Mouse (Mus musculus) intestine, postnatal 0 days (tissue): ENCODE data around the gene Exd1. TPM values are rescaled to one million over a fixed set of nuclear protein-coding genes. Genes with fewer than 3 reads are reported as not detected.
"Not testable (repeated sequence)": the region's sequence is repeated elsewhere in the genome, so short reads cannot be mapped to it uniquely, and the experiment has no call there.

Source experiments
- ATAC-seq: fragments of 200-750 bp; cut with Nextera tagmentation; 2 replicates; pipeline ENCODE4 v1.8.0; 2017; ENCODE audit warnings: mild to moderate bottlenecking, moderate TSS enrichment, moderate library complexity
- H3K27ac ChIP-seq: fragments of 300-500 bp; sonication (generic); 2 replicates; pipeline ENCODE4 v1.5.1; 2014; ENCODE audit warnings: mild to moderate bottlenecking, low read depth, low read length, moderate library complexity
- H3K27me3 ChIP-seq: fragments of 300-500 bp; sonication (generic); replicated peaks from 2 replicates; pipeline ENCODE4 v1.6.1; 2014; ENCODE audit warnings: low read length, mixed read lengths; ENCODE audit not compliant: control insufficient read depth, insufficient read depth
- H3K36me3 ChIP-seq: fragments of 300-500 bp; sonication (generic); 2 replicates; pipeline ENCODE4 v1.6.1; 2014; ENCODE audit warnings: mild to moderate bottlenecking, moderate library complexity; ENCODE audit not compliant: control insufficient read depth, insufficient read depth
- H3K4me1 ChIP-seq: fragments of 300-500 bp; sonication (generic); replicated peaks from 2 replicates; pipeline ENCODE4 v1.6.1; 2014; ENCODE audit warnings: antibody characterized with exemption, low read length, mixed read lengths; ENCODE audit not compliant: control insufficient read depth, insufficient read depth
- H3K4me2 ChIP-seq: fragments of 300-500 bp; sonication (generic); replicated peaks from 2 replicates; pipeline ENCODE4 v1.6.1; 2014; ENCODE audit warnings: low read depth, mild to moderate bottlenecking, moderate library complexity
- H3K4me3 ChIP-seq: fragments of 300-500 bp; sonication (generic); 2 replicates; pipeline ENCODE4 v1.5.1; 2014; ENCODE audit warnings: low read depth, low read length
- H3K9ac ChIP-seq: fragments of 300-500 bp; sonication (generic); 2 replicates; pipeline ENCODE4 v1.6.1; 2014; ENCODE audit warnings: mild to moderate bottlenecking, low read depth, low read length
- H3K9me3 ChIP-seq: fragments of 300-500 bp; sonication (generic); 2 replicates; pipeline ENCODE4 v1.6.1; 2016; ENCODE audit warnings: mixed run types; ENCODE audit not compliant: control insufficient read depth
- CTCF ChIP-seq: sonication (generic); IDR thresholded peaks from 2 replicates; pipeline ENCODE4 v1.5.1; 2016; ENCODE audit warnings: low read depth, mild to moderate bottlenecking, control low read depth, antibody characterized with exemption, moderate library complexity
- WGBS: fragments of 180-500 bp; shearing (Covaris S2); extraction: QIAGEN DNeasy Blood & Tissue Kit; methylation state at CpG from one replicate; pipeline ENCODE4 v1.1.7; 2014; 5-methylcytosine and 5-hydroxymethylcytosine counted together
- polyA plus RNA-seq: library from polyadenylated mRNA; unstranded; fragments of >200 nt; fragmentation: Nextera tagmentation; extraction: Ambion mirVana; gene quantifications from 2 replicates; pipeline ENCODE4 v1.2.1, GENCODE M21; 2015

The Exd1 gene
- polyA plus RNA-seq, 1 experiment from 2014 or later: 0.38 TPM

GRCm38 (mm10) chr2:119523836-119524235, 23.6 kb downstream of the Exd1 start:
- Histone ChIP-seq H3K27me3 (no peaks in the 10 kb centered on the region), H3K9me3 (no peaks in the 10 kb centered on the region), H3K4me3 (no peak overlapping the region), H3K9ac (no peak overlapping the region), H3K4me2 (no peak overlapping the region), H3K27ac (no peak overlapping the region), H3K36me3 (no peaks in the 10 kb centered on the region), H3K4me1 (no peaks in the 10 kb centered on the region)
- TF ChIP-seq CTCF: no peak
- 75% methylated on average over 4 of the region's 4 CpGs for WGBS
- ATAC-seq: no peak

DNA sequence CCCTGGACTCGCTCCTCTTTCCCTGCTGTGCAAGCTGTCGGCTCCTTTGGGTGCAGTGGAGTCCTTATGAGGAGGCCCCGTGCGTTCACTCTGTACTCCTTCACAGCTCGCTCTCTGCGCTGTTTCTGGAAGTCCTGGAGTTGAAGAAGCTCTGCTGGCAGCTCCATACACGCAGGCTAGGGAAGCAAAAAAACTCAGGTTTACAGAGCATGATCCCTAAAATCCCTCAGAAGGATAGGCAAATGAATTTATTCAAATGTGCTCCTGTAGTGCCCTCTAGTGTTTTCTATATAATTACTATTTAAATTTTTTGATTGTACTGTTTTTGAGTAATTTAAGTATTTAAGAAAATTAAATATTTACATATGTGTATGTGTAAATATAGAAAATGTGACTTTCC, 26.9 kb downstream of the Exd1 start:
- Histone ChIP-seq H3K9me3 (no peaks in the 10 kb centered on the region), H3K27me3 (no peaks in the 10 kb centered on the region), H3K4me2 (no peak overlapping the region), H3K4me3 (no peak overlapping the region), H3K4me1 (no peaks in the 10 kb centered on the region), H3K9ac (no peak overlapping the region), H3K27ac (no peak overlapping the region), H3K36me3 (no peaks in the 10 kb centered on the region)
- 61% methylated on average over 7 of the region's 7 CpGs for WGBS
- TF ChIP-seq CTCF: peak; percentile 57
- no peak for ATAC-seq

- TF ChIP-seq CTCF: no peak
- H3K9ac ChIP-seq: no peak overlapping the region
- no peaks in the 10 kb centered on the region for H3K9me3 ChIP-seq
- no peaks in the 10 kb centered on the region for H3K4me1 ChIP-seq
- no peaks in the 10 kb centered on the region for H3K27me3 ChIP-seq
- no peak for ATAC-seq
- WGBS: 63% methylated on average over 5 of the region's 5 CpGs
- H3K36me3 ChIP-seq: no peaks in the 10 kb centered on the region
- no peak overlapping the region for H3K4me3 ChIP-seq
- H3K4me2 ChIP-seq: no peak overlapping the region
- no peak overlapping the region for H3K27ac ChIP-seq
These were observed 30.6 kb downstream of the Exd1 start for GRCm38 (mm10) chr2:119516811-119517210.

DNA sequence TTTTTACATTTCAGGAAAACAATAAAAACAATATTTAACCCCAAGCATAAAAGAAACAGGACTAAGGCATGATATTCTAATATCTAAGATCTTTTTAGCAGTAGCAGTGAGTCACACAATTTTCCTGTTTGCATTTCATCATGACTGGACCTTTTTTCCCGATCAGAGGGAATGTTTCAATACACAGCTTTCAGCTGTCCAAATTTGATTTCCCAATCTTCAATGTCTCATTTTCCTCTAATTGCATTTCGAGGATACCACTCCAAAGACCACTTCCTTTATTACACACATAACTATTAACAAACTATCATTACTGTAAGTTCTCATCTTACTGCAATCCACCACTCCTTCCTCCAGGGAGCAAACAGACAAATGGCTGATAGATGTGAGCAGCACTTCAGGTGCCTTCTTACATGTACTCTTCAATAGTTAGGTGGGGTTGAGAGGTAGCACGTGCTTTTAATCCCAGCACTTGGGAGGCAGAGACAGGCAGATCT, 33.4 kb downstream of the Exd1 start:
- no peak overlapping the region for H3K27ac ChIP-seq
- H3K4me1 ChIP-seq: no peaks in the 10 kb centered on the region
- no peaks in the 10 kb centered on the region for H3K27me3 ChIP-seq
- ATAC-seq: no peak
- no peak overlapping the region for H3K9ac ChIP-seq
- no peak overlapping the region for H3K4me3 ChIP-seq
- 72% methylated on average over 3 of the region's 3 CpGs for WGBS
- TF ChIP-seq CTCF: no peak
- no peak overlapping the region for H3K4me2 ChIP-seq
- H3K36me3 ChIP-seq: no peaks in the 10 kb centered on the region
- H3K9me3 ChIP-seq: no peaks in the 10 kb centered on the region

GRCm38 (mm10) chr2:119512292-119512691, 35.1 kb downstream of the Exd1 start:
- Histone ChIP-seq H3K4me1 (no peaks in the 10 kb centered on the region), H3K4me3 (no peak overlapping the region), H3K4me2 (no peak overlapping the region), H3K27me3 (no peaks in the 10 kb centered on the region), H3K9me3 (no peaks in the 10 kb centered on the region), H3K36me3 (no peaks in the 10 kb centered on the region), H3K9ac (no peak overlapping the region), H3K27ac (no peak overlapping the region)
- 77% methylated on average over 3 of the region's 3 CpGs for WGBS
- ATAC-seq: no peak
- TF ChIP-seq CTCF: peak; percentile 62

DNA sequence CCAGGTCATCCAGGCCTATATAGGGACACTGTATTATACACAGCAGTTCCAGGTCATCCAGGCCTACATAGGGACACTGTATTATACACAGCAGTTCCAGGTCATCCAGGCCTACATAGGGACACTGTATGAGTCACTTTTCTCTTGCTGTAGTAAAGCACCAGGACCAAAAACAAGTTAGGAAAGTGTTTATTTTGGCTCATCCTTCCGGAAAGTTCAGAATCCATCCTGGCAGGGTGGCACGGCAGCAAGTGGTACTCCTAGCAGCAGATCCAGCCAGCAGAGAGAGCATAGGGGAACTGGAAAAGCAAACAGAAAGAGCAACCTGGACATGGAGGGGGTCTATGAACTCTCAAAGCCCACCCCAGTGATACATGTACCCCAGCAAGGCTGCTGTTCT, 36.6 kb downstream of the Exd1 start:
- Histone ChIP-seq H3K4me3 (no peak overlapping the region), H3K27ac (no peak overlapping the region), H3K4me2 (no peak overlapping the region), H3K9me3 (no peaks in the 10 kb centered on the region), H3K4me1 (no peaks in the 10 kb centered on the region), H3K9ac (no peak overlapping the region), H3K36me3 (no peaks in the 10 kb centered on the region), H3K27me3 (no peaks in the 10 kb centered on the region)
- WGBS: 86% methylated on average over 2 of the region's 2 CpGs
- TF ChIP-seq CTCF: no peak
- no peak for ATAC-seq

DNA sequence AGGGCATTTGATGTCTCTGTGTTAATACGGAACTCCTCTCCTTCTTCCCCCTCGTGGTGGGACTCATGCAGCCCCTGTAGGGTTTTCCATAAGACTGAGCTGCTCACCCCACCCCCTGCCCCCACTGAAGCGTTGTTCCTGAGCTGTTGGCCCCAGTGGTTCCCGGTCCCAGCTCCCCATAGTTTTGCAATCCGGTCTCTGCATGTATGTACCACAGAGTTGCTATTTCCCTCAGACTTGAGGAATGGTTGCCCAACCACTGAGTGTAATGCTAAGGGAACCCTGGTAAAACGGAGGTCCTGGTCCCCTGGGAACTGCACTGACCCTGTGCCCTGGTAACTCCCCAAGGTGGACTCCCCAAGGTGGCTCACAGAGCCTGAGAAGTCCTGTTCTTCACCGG, 38.9 kb downstream of the Exd1 start:
- H3K4me3 ChIP-seq, H3K36me3 ChIP-seq, H3K4me2 ChIP-seq, H3K27ac ChIP-seq, H3K9me3 ChIP-seq, H3K27me3 ChIP-seq, ATAC-seq, H3K4me1 ChIP-seq, H3K9ac ChIP-seq: not testable (repeated sequence)
- WGBS: 68% methylated on average over 7 of the region's 7 CpGs
